Mouse (Mus musculus): ENCODE measurements at regions not wholly inside any gene's neighbourhood (a gene's known extent, or its start where the extent isn't known, plus 50 kb on each side); places are given as distances from the start of the nearest gene placed in this dataset.
A peak's percentile ranks its signal among the peaks of the same experiment; 100 is the strongest.

DNA sequence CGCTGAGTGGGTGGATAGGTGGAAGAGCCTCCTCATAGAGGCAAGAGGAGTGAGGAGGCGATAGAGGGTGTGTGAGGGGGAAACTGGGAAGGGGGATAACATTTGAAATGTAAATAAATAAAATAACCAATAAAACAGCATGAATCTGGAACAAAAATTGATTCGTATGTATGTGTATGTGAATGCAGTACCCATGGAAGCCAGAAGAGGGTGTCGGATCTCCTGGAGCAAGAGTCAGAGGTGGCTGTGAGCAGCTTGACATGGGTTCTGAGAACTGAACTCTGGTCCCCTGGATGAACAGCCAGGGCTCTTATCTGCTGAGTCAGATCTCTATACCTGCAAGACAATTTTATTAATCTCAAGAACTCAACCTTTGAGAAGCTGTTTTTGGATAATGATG lies 81.4 kb downstream of the Tfap2b start:
- H3K4me3 ChIP-seq (ENCODE audit: control insufficient read depth in 1 of 2, insufficient read depth in 1 of 2, low read depth in 2 of 2, low read length in 2 of 2) = no peak overlapping the region

DNA sequence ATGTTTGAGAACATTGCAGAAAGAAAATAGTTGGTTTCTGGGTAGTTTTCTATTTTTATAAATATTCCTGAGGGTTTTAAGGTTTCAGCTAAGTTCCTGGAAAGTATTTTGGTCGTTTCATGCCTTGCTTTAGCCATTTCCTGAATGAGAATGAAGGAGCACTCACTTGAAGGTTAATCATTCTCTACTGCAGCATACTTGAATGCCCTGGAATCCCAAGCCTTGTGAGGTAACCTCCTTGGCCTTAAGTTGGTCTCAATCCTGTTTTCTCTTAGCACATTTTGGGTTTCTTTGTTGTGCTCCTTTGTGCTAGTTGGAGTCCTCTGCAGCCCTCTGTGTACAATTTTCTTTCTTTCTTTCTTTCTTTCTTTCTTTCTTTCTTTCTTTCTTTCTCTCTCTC lies 112.9 kb downstream of the Tfap2b start:
- H3K9ac ChIP-seq (ENCODE audit: control insufficient read depth, low read depth, low read length, poor library complexity, severe bottlenecking) = no peak overlapping the region
- H3K9me3 ChIP-seq (replicated peaks; ENCODE audit: insufficient read depth, low read length) = no peaks in the 10 kb centered on the region
- no peaks in the 10 kb centered on the region for H3K36me3 ChIP-seq (ENCODE audit: control insufficient read depth in 1 of 2, insufficient read depth in 2 of 2, low read length in 2 of 2)
- DNase-seq (ENCODE audit: low read depth, low spot score) = no peak
- H3K27me3 ChIP-seq (ENCODE audit: control insufficient read depth in 1 of 2, insufficient read depth in 2 of 2, low read length in 2 of 2) = no peaks in the 10 kb centered on the region
- H3K27ac ChIP-seq (ENCODE audit: control insufficient read depth, low read depth, low read length) = no peak overlapping the region
- H3K4me3 ChIP-seq (ENCODE audit: control insufficient read depth in 1 of 2, insufficient read depth in 1 of 2, low read depth in 2 of 2, low read length in 2 of 2) = no peak overlapping the region
- no peaks in the 10 kb centered on the region for H3K4me1 ChIP-seq (ENCODE audit: control insufficient read depth in 1 of 2, insufficient read depth in 2 of 2, low read length in 2 of 2)
- TF ChIP-seq MAZ (IDR thresholded peaks at IDR 0.05; ENCODE audit: low read depth, low read length) = no peak
- TF ChIP-seq ZMIZ1 (IDR thresholded peaks at IDR 0.05; ENCODE audit: low read depth, low read length) = no peak
- no peak for TF ChIP-seq MYC (IDR thresholded peaks at IDR 0.05; ENCODE audit: low read depth, low read length)
- TF ChIP-seq UBTF (IDR thresholded peaks at IDR 0.05; ENCODE audit: borderline replicate concordance, insufficient read depth, low read depth, low read length) = no peak
- TF ChIP-seq MAFK (IDR thresholded peaks at IDR 0.05; ENCODE audit: borderline replicate concordance, low read depth, low read length) = no peak
- TF ChIP-seq SIN3A (IDR thresholded peaks at IDR 0.05; ENCODE audit: low read length) = no peak
- no peak for TF ChIP-seq TBP (IDR thresholded peaks at IDR 0.05; ENCODE audit: low read depth, low read length)
- TF ChIP-seq KAT2A (conservative IDR thresholded peaks at IDR 0.05; ENCODE audit: low read depth, low read length) = no peak
- TF ChIP-seq CTCF (IDR thresholded peaks at IDR 0.05 in 2 of 3, conservative IDR thresholded peaks at IDR 0.05 in 1 of 3; ENCODE audit: control insufficient read depth in 1 of 3, insufficient read depth in 1 of 3, low read depth in 2 of 3, low read length in 3 of 3, poor library complexity in 1 of 3, severe bottlenecking in 1 of 3) = no peak
- TF ChIP-seq BHLHE40 (IDR thresholded peaks at IDR 0.05; ENCODE audit: borderline replicate concordance, low read depth, low read length) = no peak
- H3K79me2 ChIP-seq (ENCODE audit: control insufficient read depth, insufficient read depth, low read length, poor library complexity) = no peaks in the 10 kb centered on the region

More for the DNA sequence above, 81.4 kb downstream of the Tfap2b start:
- no peaks in the 10 kb centered on the region for H3K27me3 ChIP-seq (ENCODE audit: control insufficient read depth in 1 of 2, insufficient read depth in 2 of 2, low read length in 2 of 2)
- H3K4me1 ChIP-seq (ENCODE audit: control insufficient read depth in 1 of 2, insufficient read depth in 2 of 2, low read length in 2 of 2) = no peaks in the 10 kb centered on the region
- DNase-seq (ENCODE audit: low read depth, low spot score) = peak; percentile 1
- H3K9me3 ChIP-seq (replicated peaks; ENCODE audit: insufficient read depth, low read length) = no peaks in the 10 kb centered on the region
- H3K79me2 ChIP-seq (ENCODE audit: control insufficient read depth, insufficient read depth, low read length, poor library complexity) = no peaks in the 10 kb centered on the region
- H3K9ac ChIP-seq (ENCODE audit: control insufficient read depth, low read depth, low read length, poor library complexity, severe bottlenecking) = no peak overlapping the region
- no peaks in the 10 kb centered on the region for H3K36me3 ChIP-seq (ENCODE audit: control insufficient read depth in 1 of 2, insufficient read depth in 2 of 2, low read length in 2 of 2)
- no peak for TF ChIP-seq ZKSCAN1 (IDR thresholded peaks at IDR 0.05; ENCODE audit: low read depth, low read length)
- TF ChIP-seq BHLHE40 (IDR thresholded peaks at IDR 0.05; ENCODE audit: borderline replicate concordance, low read depth, low read length) = no peak
- TF ChIP-seq ZMIZ1 (IDR thresholded peaks at IDR 0.05; ENCODE audit: low read depth, low read length) = no peak
- TF ChIP-seq POLR2AphosphoS5 (IDR thresholded peaks at IDR 0.05; ENCODE audit: borderline replicate concordance, low read depth, low read length) = no peak
- no peak for TF ChIP-seq ETS1 (IDR thresholded peaks at IDR 0.05; ENCODE audit: low read depth, low read length)
- no peak overlapping the region for H3K27ac ChIP-seq (ENCODE audit: control insufficient read depth, low read depth, low read length)

DNA sequence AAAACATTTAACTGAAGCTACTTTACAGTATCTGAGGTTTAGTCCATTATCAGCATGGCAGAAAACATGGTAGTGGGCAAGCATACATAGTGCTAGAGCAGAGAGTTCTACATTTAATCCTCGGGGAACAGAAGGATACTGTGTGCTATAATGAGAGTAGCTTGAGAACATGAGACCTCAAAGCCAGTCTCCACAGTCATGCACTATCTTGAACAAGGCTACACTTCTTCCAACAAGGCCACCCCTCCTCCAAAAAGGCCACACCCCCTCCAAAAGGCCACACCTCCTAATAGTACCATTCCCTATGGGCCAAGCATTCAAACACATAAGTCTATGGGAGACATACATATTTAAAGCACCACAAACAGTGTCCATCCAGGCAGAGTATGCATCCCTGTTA lies 127.3 kb downstream of the Tfap2b start:
- Histone ChIP-seq H3K4me3 (ENCODE audit: control insufficient read depth in 1 of 2, insufficient read depth in 1 of 2, low read depth in 2 of 2, low read length in 2 of 2) (no peak overlapping the region), H3K9me3 (replicated peaks; ENCODE audit: insufficient read depth, low read length) (no peaks in the 10 kb centered on the region), H3K9ac (ENCODE audit: control insufficient read depth, low read depth, low read length, poor library complexity, severe bottlenecking) (no peak overlapping the region), H3K27ac (ENCODE audit: control insufficient read depth, low read depth, low read length) (no peak overlapping the region), H3K27me3 (ENCODE audit: control insufficient read depth in 1 of 2, insufficient read depth in 2 of 2, low read length in 2 of 2) (no peaks in the 10 kb centered on the region), H3K4me1 (ENCODE audit: control insufficient read depth in 1 of 2, insufficient read depth in 2 of 2, low read length in 2 of 2) (no peaks in the 10 kb centered on the region), H3K36me3 (ENCODE audit: control insufficient read depth in 1 of 2, insufficient read depth in 2 of 2, low read length in 2 of 2) (no peaks in the 10 kb centered on the region), H3K79me2 (ENCODE audit: control insufficient read depth, insufficient read depth, low read length, poor library complexity) (no peaks in the 10 kb centered on the region)
- TF ChIP-seq TAL1 (IDR thresholded peaks at IDR 0.05; ENCODE audit: low read length) (no peak), ZNF384 (IDR thresholded peaks at IDR 0.05; ENCODE audit: low read depth, low read length) (no peak)
- DNase-seq (ENCODE audit: low read depth, low spot score) = no peak
